Mouse (Mus musculus) left cerebral cortex, adult 8-10 months (tissue): ENCODE measurements around the gene Pip5kl1. TPM values are rescaled to one million over a fixed set of nuclear protein-coding genes. Genes with fewer than 3 reads are reported as not detected.
A peak's percentile ranks its signal among the peaks of the same experiment; 100 is the strongest.

Source experiments
- DNase-seq, 2 experiments: peaks; one replicate each; pipeline ENCODE4 v3.0.0; 2022; ENCODE audit warnings: low spot score in 2 of 2
- total RNA-seq, 4 experiments: library from RNA; stranded (reverse); gene quantifications; 2 replicates each; pipeline ENCODE4 v1.2.4; 2022

The Pip5kl1 gene
- total RNA-seq, result 10 to 100 TPM in 2 of 4 experiments, 1 to 10 TPM in 2; 9.3 to 11.0 (median 10.0) TPM

GRCm38 (mm10) chr2:32574497-32574896, at the start of gene Pip5kl1:
Gene Pip5kl1 (plus strand): TSS chr2:32574797.
- no peak for DNase-seq

- no peak for DNase-seq
These were observed 48.8 kb upstream of the Pip5kl1 start for GRCm38 (mm10) chr2:32525816-32526215.

- DNase-seq, result no peak
These were observed 47.1 kb upstream of the Pip5kl1 start for GRCm38 (mm10) chr2:32527468-32527966.

- DNase-seq, result no peak
These were observed 46.3 kb upstream of the Pip5kl1 start for GRCm38 (mm10) chr2:32528326-32528725.

GRCm38 (mm10) chr2:32530479-32530878, 44.1 kb upstream of the Pip5kl1 start:
- no peak for DNase-seq

- no peak for DNase-seq
These were observed 41.4 kb upstream of the Pip5kl1 start for GRCm38 (mm10) chr2:32533163-32533562.

GRCm38 (mm10) chr2:32534061-32534732, 40.4 kb upstream of the Pip5kl1 start:
- DNase-seq, result no peak

GRCm38 (mm10) chr2:32534733-32535471, 39.7 kb upstream of the Pip5kl1 start, which contains the start of gene Fam102a:
Gene Fam102a (plus strand): TSS chr2:32535332.
- DNase-seq, result peak; percentile 96 to 98

- peak; percentile 52 to 59 for DNase-seq
These were observed 39.1 kb upstream of the Pip5kl1 start for GRCm38 (mm10) chr2:32535501-32535991.

- no peak for DNase-seq
These were observed 38.4 kb upstream of the Pip5kl1 start for GRCm38 (mm10) chr2:32536086-32536633.

- DNase-seq, result peak in 1 of 2 experiments; percentile 62
These were observed 37.8 kb upstream of the Pip5kl1 start for GRCm38 (mm10) chr2:32536634-32537359.

- peak in 1 of 2 experiments; percentile 9 for DNase-seq
These were observed 37.2 kb upstream of the Pip5kl1 start for GRCm38 (mm10) chr2:32537360-32537905.

GRCm38 (mm10) chr2:32537941-32538340, 36.7 kb upstream of the Pip5kl1 start:
- peak in 1 of 2 experiments; percentile 6 for DNase-seq

- DNase-seq, result no peak
These were observed 36.1 kb upstream of the Pip5kl1 start for GRCm38 (mm10) chr2:32538461-32538860.

GRCm38 (mm10) chr2:32539452-32539981, 35.1 kb upstream of the Pip5kl1 start:
- DNase-seq, result no peak

- DNase-seq, result no peak
These were observed 33.2 kb upstream of the Pip5kl1 start for GRCm38 (mm10) chr2:32541333-32541908.

- DNase-seq, result no peak
These were observed 32.5 kb upstream of the Pip5kl1 start for GRCm38 (mm10) chr2:32541986-32542573.

GRCm38 (mm10) chr2:32543031-32543449, 31.6 kb upstream of the Pip5kl1 start:
- no peak for DNase-seq

GRCm38 (mm10) chr2:32546951-32547350, 27.6 kb upstream of the Pip5kl1 start:
- DNase-seq, result no peak

GRCm38 (mm10) chr2:32547380-32547779, 27.2 kb upstream of the Pip5kl1 start:
- DNase-seq, result no peak
